Comparison of ENCODE assay signal across 8 mouse cellular contexts in the genomic region with DNA sequence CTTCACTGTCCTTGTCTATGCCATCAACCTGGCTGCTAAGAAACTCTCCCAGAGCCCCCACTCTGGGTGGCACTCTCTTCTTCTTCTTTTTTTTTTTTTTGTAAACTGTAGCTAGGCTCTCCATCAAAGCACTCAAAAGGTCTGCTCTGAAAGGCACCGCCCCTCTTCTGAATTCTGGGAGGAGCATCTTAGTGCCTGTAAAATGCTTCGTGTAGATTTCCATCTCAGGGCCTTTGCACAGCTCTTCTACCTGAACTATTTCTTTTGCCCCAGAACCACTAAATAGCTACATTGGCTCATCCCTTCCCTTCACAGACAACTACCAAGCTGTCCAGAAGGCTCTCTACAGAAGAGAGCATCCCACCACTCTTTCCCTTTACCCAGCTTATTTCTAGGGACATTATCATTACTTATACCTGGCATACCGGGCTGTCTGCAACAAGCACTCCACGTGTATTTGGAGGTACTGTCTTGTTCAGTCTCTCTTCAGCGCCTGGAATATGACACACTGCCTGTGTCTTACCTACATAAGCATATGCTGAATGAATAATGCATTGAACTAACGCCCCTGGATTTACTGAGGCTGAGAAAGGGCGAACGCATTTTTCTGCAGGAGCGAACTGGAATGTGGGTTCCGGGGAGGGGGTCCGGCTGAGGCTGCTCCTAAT. TPM values are rescaled to one million over a fixed set of nuclear protein-coding genes. Genes with fewer than 3 reads are reported as not detected.
DNase-seq lines count a peak whose midpoint lies in the region; ATAC-seq and TF ChIP-seq lines count a peak whose summit lies in the region.

No protein-coding gene starts in this region.

- H3K36me3 ChIP-seq in E14TG2a.4 (ENCODE audit: insufficient read depth, low read length), result peaks cover 37% of the 10 kb centered on the region
- peaks cover 33% of the 10 kb centered on the region for H3K36me3 ChIP-seq in erythroblast, embryonic 14.5 days (ENCODE audit: control insufficient read depth)
- H3K36me3 ChIP-seq in liver, adult 2 months (ENCODE audit: control insufficient read depth, insufficient read depth, low read length), result peaks cover 3% of the 10 kb centered on the region; the same call in 1 of the 2 replicates
- H3K36me3 ChIP-seq in neural tube, embryonic 14.5 days (ENCODE audit: control insufficient read depth, insufficient read depth, low read length), result peaks cover 11% of the 10 kb centered on the region; the same call in 1 of the 2 replicates

- 1% methylated on average over 11 of the region's 11 CpGs for WGBS in liver, adult 2 months
- WGBS in neural tube, embryonic 14.5 days, result 1% methylated on average over 11 of the region's 11 CpGs

- no peaks in the 10 kb centered on the region for H3K9me3 ChIP-seq in E14TG2a.4 (ENCODE audit: low read length)
- no peaks in the 10 kb centered on the region for H3K9me3 ChIP-seq in erythroblast, embryonic 14.5 days (ENCODE audit: control insufficient read depth, low read length)
- H3K9me3 ChIP-seq in neural tube, embryonic 14.5 days (ENCODE audit: control insufficient read depth, low read length), result no peaks in the 10 kb centered on the region

- peak overlapping the region; percentile 90 for H3K4me3 ChIP-seq in gastrocnemius, adult 2 months
- peak overlapping the region; percentile 93 for H3K4me3 ChIP-seq in E14TG2a.4 (replicated peaks; ENCODE audit: low read length)
- peak overlapping the region; percentile 74 for H3K4me3 ChIP-seq in erythroblast, embryonic 14.5 days (replicated peaks)
- peak overlapping the region; percentile 77 for H3K4me3 ChIP-seq in liver, adult 2 months (ENCODE audit: insufficient read depth, low read depth, low read length)
- peak overlapping the region; percentile 77 for H3K4me3 ChIP-seq in neural tube, embryonic 14.5 days (ENCODE audit: low read depth, low read length)

- H3K79me2 ChIP-seq in liver, adult 2 months (ENCODE audit: control insufficient read depth, insufficient read depth, low read length), result no peaks in the 10 kb centered on the region

- peaks cover 44% of the 10 kb centered on the region for H3K4me1 ChIP-seq in E14TG2a.4 (replicated peaks; ENCODE audit: low read depth, low read length)
- H3K4me1 ChIP-seq in erythroblast, embryonic 14.5 days (ENCODE audit: control insufficient read depth), result peaks cover 24% of the 10 kb centered on the region
- no peaks in the 10 kb centered on the region for H3K4me1 ChIP-seq in liver, adult 2 months (ENCODE audit: control insufficient read depth, insufficient read depth, low read length)
- peaks cover 5% of the 10 kb centered on the region; the same call in 1 of the 2 replicates for H3K4me1 ChIP-seq in neural tube, embryonic 14.5 days (ENCODE audit: control insufficient read depth, insufficient read depth, low read length)

- peak; percentile 49; the same call in 1 of the 2 replicates for ATAC-seq in neural tube, embryonic 14.5 days (ENCODE audit: low read depth)
- ATAC-seq in cerebellum, adult (ENCODE audit: insufficient number of reproducible peaks, low FRiP score, low TSS enrichment), result no peak

- no peak for TF ChIP-seq POLR2A in liver, adult 2 months (IDR thresholded peaks at IDR 0.05; ENCODE audit: extremely low read depth, insufficient read depth, low read length)

- TF ChIP-seq CTCF in gastrocnemius, adult 2 months (IDR thresholded peaks at IDR 0.05), result no peak
- TF ChIP-seq CTCF in E14TG2a.4 (conservative IDR thresholded peaks at IDR 0.05; ENCODE audit: low read length), result no peak
- TF ChIP-seq CTCF in liver, adult 2 months (IDR thresholded peaks at IDR 0.05; ENCODE audit: low read depth, low read length), result no peak

- no peak for DNase-seq in gastrocnemius, adult 2 months
- DNase-seq in gastrocnemius, postnatal 36 days, result no peak
- DNase-seq in liver, adult 2 months (ENCODE audit: extremely low read depth, low read depth, low spot score), result peak; percentile 26
- DNase-seq in right cerebral cortex, adult 2 months (ENCODE audit: low spot score in 2 of 2), result no peak

- intact Hi-C loops in gastrocnemius, adult 2 months (cut with DNase I), result no loop called here
- intact Hi-C loops in gastrocnemius, postnatal 36 days (cut with DNase I), result no loop called here

- H3K27ac ChIP-seq in gastrocnemius, adult 2 months, result peak overlapping the region; percentile 92
- H3K27ac ChIP-seq in liver, adult 2 months (replicated peaks; ENCODE audit: insufficient read depth, low read depth, low read length), result no peak overlapping the region
- H3K27ac ChIP-seq in neural tube, embryonic 14.5 days (ENCODE audit: low read depth, low read length), result peak overlapping the region; percentile 85

- peak overlapping the region; percentile 75 for H3K4me2 ChIP-seq in neural tube, embryonic 14.5 days (ENCODE audit: low read depth, low read length)

- H3K27me3 ChIP-seq in E14TG2a.4 (ENCODE audit: insufficient read depth, low read length), result no peaks in the 10 kb centered on the region
- no peaks in the 10 kb centered on the region for H3K27me3 ChIP-seq in erythroblast, embryonic 14.5 days (ENCODE audit: control insufficient read depth)
- no peaks in the 10 kb centered on the region for H3K27me3 ChIP-seq in liver, adult 2 months (ENCODE audit: control insufficient read depth, insufficient read depth, low read length)
- H3K27me3 ChIP-seq in neural tube, embryonic 14.5 days (ENCODE audit: control insufficient read depth, insufficient read depth, low read length), result no peaks in the 10 kb centered on the region

- peak overlapping the region; percentile 82 for H3K9ac ChIP-seq in liver, adult 2 months (ENCODE audit: low read depth, low read length)
- peak overlapping the region; percentile 74 for H3K9ac ChIP-seq in neural tube, embryonic 14.5 days (replicated peaks; ENCODE audit: low read depth, low read length)

RNA-seq across cellular contexts. Expression of a gene that starts 0.8 kb away (rescaled TPM):
- 10 to 100 TPM; 17.1 to 24.9 TPM for total RNA-seq in gastrocnemius, adult 2 months (2021)
- 10 to 100 TPM; 10.5 to 19.4 TPM for total RNA-seq in gastrocnemius, postnatal 36 days (2021)
- 2.9 and 3.7 TPM in 2 replicates for polyA plus RNA-seq in erythroblast, embryonic 14.5 days (2012)
- total RNA-seq in liver, adult 2 months (2014; rRNA removed), result 21.3 and 22.2 TPM in 2 replicates
- polyA plus RNA-seq in liver, adult 2 months (2012; rRNA removed), result 18.6 and 19.8 TPM in 2 replicates
- 89.5 and 100 TPM in 2 replicates for polyA plus RNA-seq in neural tube, embryonic 14.5 days (2014; fragmentation: Nextera tagmentation; extraction: Ambion mirVana)

RNA-seq across cellular contexts. Expression of a gene that starts 8.0 kb away (rescaled TPM):
- total RNA-seq in gastrocnemius, adult 2 months (2021), result 1 to 10 TPM; 7.9 to 8.4 TPM
- 10 to 100 TPM in 1 of 2 experiments, 1 to 10 TPM in 1; 8.1 to 13.0 TPM for total RNA-seq in gastrocnemius, postnatal 36 days (2021)
- 3.6 and 3.7 TPM in 2 replicates for polyA plus RNA-seq in erythroblast, embryonic 14.5 days (2012)
- total RNA-seq in liver, adult 2 months (2014; rRNA removed), result 0.20 and 0.65 TPM in 2 replicates
- polyA plus RNA-seq in liver, adult 2 months (2012; rRNA removed), result 0.10 and 0.37 TPM in 2 replicates
- polyA plus RNA-seq in neural tube, embryonic 14.5 days (2014; fragmentation: Nextera tagmentation; extraction: Ambion mirVana), result 8.1 and 8.9 TPM in 2 replicates

RNA-seq across cellular contexts. Expression of a gene that starts 8.3 kb away (rescaled TPM):
- 1 to 10 TPM; 7.3 to 8.8 TPM for total RNA-seq in gastrocnemius, adult 2 months (2021)
- 1 to 10 TPM; 6.7 to 7.9 TPM for total RNA-seq in gastrocnemius, postnatal 36 days (2021)
- 0.20 and 0.24 TPM in 2 replicates for polyA plus RNA-seq in erythroblast, embryonic 14.5 days (2012)
- 2.8 and 3.1 TPM in 2 replicates for total RNA-seq in liver, adult 2 months (2014; rRNA removed)
- 8.6 and 8.9 TPM in 2 replicates for polyA plus RNA-seq in liver, adult 2 months (2012; rRNA removed)
- polyA plus RNA-seq in neural tube, embryonic 14.5 days (2014; fragmentation: Nextera tagmentation; extraction: Ambion mirVana), result 20.4 and 24.1 TPM in 2 replicates

RNA-seq across cellular contexts. Expression of a gene that starts 8.6 kb away (rescaled TPM):
- 10 to 100 TPM; 82.0 to 90.7 TPM for total RNA-seq in gastrocnemius, adult 2 months (2021)
- 100 to 1,000 TPM in 1 of 2 experiments, 10 to 100 TPM in 1; 83.5 to 111 TPM for total RNA-seq in gastrocnemius, postnatal 36 days (2021)
- polyA plus RNA-seq in erythroblast, embryonic 14.5 days (2012), result not detected in 2 replicates
- 0.27 and 0.46 TPM in 2 replicates for total RNA-seq in liver, adult 2 months (2014; rRNA removed)
- polyA plus RNA-seq in liver, adult 2 months (2012; rRNA removed), result 0.93 and 1.1 TPM in 2 replicates
- polyA plus RNA-seq in neural tube, embryonic 14.5 days (2014; fragmentation: Nextera tagmentation; extraction: Ambion mirVana), result 1.8 and 3.0 TPM in 2 replicates

RNA-seq across cellular contexts. Expression of a gene that starts 25.5 kb away (rescaled TPM):
- 10 to 100 TPM; 31.9 to 49.4 TPM for total RNA-seq in gastrocnemius, adult 2 months (2021)
- total RNA-seq in gastrocnemius, postnatal 36 days (2021), result 10 to 100 TPM; 35.1 to 42.1 TPM
- polyA plus RNA-seq in erythroblast, embryonic 14.5 days (2012), result 28.9 and 48.8 TPM in 2 replicates
- 236 and 259 TPM in 2 replicates for total RNA-seq in liver, adult 2 months (2014; rRNA removed)
- polyA plus RNA-seq in liver, adult 2 months (2012; rRNA removed), result 193 and 230 TPM in 2 replicates
- 257 and 271 TPM in 2 replicates for polyA plus RNA-seq in neural tube, embryonic 14.5 days (2014; fragmentation: Nextera tagmentation; extraction: Ambion mirVana)
